Mouse (Mus musculus): Measurements from ENCODE around the gene Hivep3. TPM values are rescaled to one million over a fixed set of nuclear protein-coding genes. Genes with fewer than 3 reads are reported as not detected.

Gene Hivep3
- polyA plus RNA-seq, 1 experiment from 2014 or later, result 8.9 TPM

GRCm38 (mm10) chr4:119881292-119881691 is 147.7 kb downstream of the Hivep3 start:
- Histone ChIP-seq H3K27ac (no peak overlapping the region), H3K9me3 (replicated peaks) (no peaks in the 10 kb centered on the region), H3K4me3 (replicated peaks) (no peak overlapping the region), H3K4me2 (no peak overlapping the region), H3K9ac (no peak overlapping the region), H3K4me1 (peaks cover 6% of the 10 kb centered on the region; the same call in 1 of the 2 replicates), H3K36me3 (no peaks in the 10 kb centered on the region), H3K27me3 (no peaks in the 10 kb centered on the region)
- ATAC-seq (replicated peaks; ENCODE audit: low FRiP score), result no peak
- 86% methylated on average over 4 of the region's 4 CpGs for WGBS

GRCm38 (mm10) chr4:119882401-119882800 is 148.8 kb downstream of the Hivep3 start:
- Histone ChIP-seq H3K27me3 (no peaks in the 10 kb centered on the region), H3K9ac (no peak overlapping the region), H3K4me2 (no peak overlapping the region), H3K4me3 (replicated peaks) (no peak overlapping the region), H3K36me3 (no peaks in the 10 kb centered on the region), H3K4me1 (peaks cover 6% of the 10 kb centered on the region; the same call in 1 of the 2 replicates), H3K9me3 (replicated peaks) (no peaks in the 10 kb centered on the region), H3K27ac (no peak overlapping the region)
- 16% methylated on average over 4 of the region's 4 CpGs for WGBS
- no peak for ATAC-seq (replicated peaks; ENCODE audit: low FRiP score)

GRCm38 (mm10) chr4:119882814-119883213 is 149.2 kb downstream of the Hivep3 start:
- H3K4me2 ChIP-seq, result no peak overlapping the region
- no peak overlapping the region for H3K4me3 ChIP-seq (replicated peaks)
- H3K27ac ChIP-seq, result no peak overlapping the region
- no peaks in the 10 kb centered on the region for H3K36me3 ChIP-seq
- peaks cover 6% of the 10 kb centered on the region; the same call in 1 of the 2 replicates for H3K4me1 ChIP-seq
- H3K27me3 ChIP-seq, result no peaks in the 10 kb centered on the region
- H3K9me3 ChIP-seq (replicated peaks), result no peaks in the 10 kb centered on the region
- WGBS, result 28% methylated on average over 5 of the region's 5 CpGs
- ATAC-seq (replicated peaks; ENCODE audit: low FRiP score), result no peak
- H3K9ac ChIP-seq, result no peak overlapping the region

- no peaks in the 10 kb centered on the region for H3K36me3 ChIP-seq
- no peaks in the 10 kb centered on the region for H3K9me3 ChIP-seq (replicated peaks)
- no peak overlapping the region for H3K4me2 ChIP-seq
- ATAC-seq (replicated peaks; ENCODE audit: low FRiP score), result no peak
- H3K4me1 ChIP-seq, result peaks cover 6% of the 10 kb centered on the region; the same call in 1 of the 2 replicates
- 26% methylated on average over 3 of the region's 3 CpGs for WGBS
- no peaks in the 10 kb centered on the region for H3K27me3 ChIP-seq
- H3K27ac ChIP-seq, result no peak overlapping the region
- H3K4me3 ChIP-seq (replicated peaks), result no peak overlapping the region
- H3K9ac ChIP-seq, result no peak overlapping the region
Observed at GRCm38 (mm10) chr4:119886621-119887020, 153.0 kb downstream of the Hivep3 start.

GRCm38 (mm10) chr4:119887523-119888177 is 154.1 kb downstream of the Hivep3 start:
- no peak for ATAC-seq (replicated peaks; ENCODE audit: low FRiP score)
- H3K9ac ChIP-seq, result no peak overlapping the region
- no peak overlapping the region for H3K27ac ChIP-seq
- no peaks in the 10 kb centered on the region for H3K27me3 ChIP-seq
- H3K9me3 ChIP-seq (replicated peaks), result no peaks in the 10 kb centered on the region
- 44% methylated on average over 6 of the region's 6 CpGs for WGBS
- H3K4me1 ChIP-seq, result peaks cover 4% of the 10 kb centered on the region; the same call in 1 of the 2 replicates
- H3K4me2 ChIP-seq, result no peak overlapping the region
- no peak overlapping the region for H3K4me3 ChIP-seq (replicated peaks)
- H3K36me3 ChIP-seq, result no peaks in the 10 kb centered on the region

GRCm38 (mm10) chr4:119889760-119890159 is 156.2 kb downstream of the Hivep3 start:
- H3K4me2 ChIP-seq, result no peak overlapping the region
- no peak overlapping the region for H3K4me3 ChIP-seq (replicated peaks)
- 69% methylated on average over 5 of the region's 5 CpGs for WGBS
- H3K4me1 ChIP-seq, result no peaks in the 10 kb centered on the region
- H3K36me3 ChIP-seq, result no peaks in the 10 kb centered on the region
- H3K27ac ChIP-seq, result no peak overlapping the region
- ATAC-seq (replicated peaks; ENCODE audit: low FRiP score), result no peak
- H3K9ac ChIP-seq, result no peak overlapping the region
- no peaks in the 10 kb centered on the region for H3K27me3 ChIP-seq
- H3K9me3 ChIP-seq (replicated peaks), result no peaks in the 10 kb centered on the region

- 78% methylated on average over 5 of the region's 5 CpGs for WGBS
Observed at GRCm38 (mm10) chr4:119893255-119893779, 159.7 kb downstream of the Hivep3 start.

GRCm38 (mm10) chr4:119894797-119895458 is 161.3 kb downstream of the Hivep3 start:
- Histone ChIP-seq H3K9ac (no peak overlapping the region), H3K27ac (no peak overlapping the region), H3K4me1 (no peaks in the 10 kb centered on the region), H3K27me3 (no peaks in the 10 kb centered on the region), H3K36me3 (no peaks in the 10 kb centered on the region), H3K9me3 (replicated peaks) (no peaks in the 10 kb centered on the region), H3K4me3 (replicated peaks) (no peak overlapping the region), H3K4me2 (no peak overlapping the region)
- ATAC-seq (replicated peaks; ENCODE audit: low FRiP score), result no peak; the same call in 1 of the 2 replicates
- WGBS, result 72% methylated on average over 13 of the region's 13 CpGs

More at GRCm38 (mm10) chr4:119893255-119893779, 159.7 kb downstream of the Hivep3 start:
- no peak overlapping the region for H3K4me2 ChIP-seq
- no peaks in the 10 kb centered on the region for H3K36me3 ChIP-seq
- H3K9ac ChIP-seq, result no peak overlapping the region
- no peak overlapping the region for H3K4me3 ChIP-seq (replicated peaks)
- no peak overlapping the region for H3K27ac ChIP-seq
- no peaks in the 10 kb centered on the region for H3K4me1 ChIP-seq
- ATAC-seq (replicated peaks; ENCODE audit: low FRiP score), result no peak
- H3K27me3 ChIP-seq, result no peaks in the 10 kb centered on the region
- H3K9me3 ChIP-seq (replicated peaks), result no peaks in the 10 kb centered on the region

GRCm38 (mm10) chr4:119895504-119895903 is 161.9 kb downstream of the Hivep3 start:
- ATAC-seq (replicated peaks; ENCODE audit: low FRiP score), result no peak
- H3K4me2 ChIP-seq, result no peak overlapping the region
- no peak overlapping the region for H3K9ac ChIP-seq
- 54% methylated on average over 5 of the region's 5 CpGs for WGBS
- H3K36me3 ChIP-seq, result no peaks in the 10 kb centered on the region
- H3K4me3 ChIP-seq (replicated peaks), result no peak overlapping the region
- no peaks in the 10 kb centered on the region for H3K4me1 ChIP-seq
- H3K9me3 ChIP-seq (replicated peaks), result no peaks in the 10 kb centered on the region
- no peak overlapping the region for H3K27ac ChIP-seq
- no peaks in the 10 kb centered on the region for H3K27me3 ChIP-seq

- ATAC-seq (replicated peaks; ENCODE audit: low FRiP score), result no peak
- H3K9ac ChIP-seq, result no peak overlapping the region
- H3K4me3 ChIP-seq (replicated peaks), result no peak overlapping the region
- H3K9me3 ChIP-seq (replicated peaks), result no peaks in the 10 kb centered on the region
- no peak overlapping the region for H3K27ac ChIP-seq
- no peaks in the 10 kb centered on the region for H3K4me1 ChIP-seq
- H3K4me2 ChIP-seq, result no peak overlapping the region
- no peaks in the 10 kb centered on the region for H3K27me3 ChIP-seq
- H3K36me3 ChIP-seq, result no peaks in the 10 kb centered on the region
- 59% methylated on average over 3 of the region's 3 CpGs for WGBS
Observed at GRCm38 (mm10) chr4:119896572-119896971, 163.0 kb downstream of the Hivep3 start.

- Histone ChIP-seq H3K27me3 (0 out of 2 replicates have a peak, but pooled peaks cover 3% of the 10 kb centered on the region), H3K4me3 (replicated peaks) (no peak overlapping the region), H3K36me3 (no peaks in the 10 kb centered on the region), H3K27ac (no peak overlapping the region), H3K9ac (no peak overlapping the region), H3K4me2 (no peak overlapping the region), H3K9me3 (replicated peaks) (no peaks in the 10 kb centered on the region), H3K4me1 (no peaks in the 10 kb centered on the region)
- 77% methylated on average over 6 of the region's 6 CpGs for WGBS
- no peak for ATAC-seq (replicated peaks; ENCODE audit: low FRiP score)
Observed at GRCm38 (mm10) chr4:119897054-119897855, 163.7 kb downstream of the Hivep3 start.

All from kidney, embryonic 15.5 days (tissue).